Mouse (Mus musculus): ENCODE measurements around the gene Dgkd.

The Dgkd gene

DNA sequence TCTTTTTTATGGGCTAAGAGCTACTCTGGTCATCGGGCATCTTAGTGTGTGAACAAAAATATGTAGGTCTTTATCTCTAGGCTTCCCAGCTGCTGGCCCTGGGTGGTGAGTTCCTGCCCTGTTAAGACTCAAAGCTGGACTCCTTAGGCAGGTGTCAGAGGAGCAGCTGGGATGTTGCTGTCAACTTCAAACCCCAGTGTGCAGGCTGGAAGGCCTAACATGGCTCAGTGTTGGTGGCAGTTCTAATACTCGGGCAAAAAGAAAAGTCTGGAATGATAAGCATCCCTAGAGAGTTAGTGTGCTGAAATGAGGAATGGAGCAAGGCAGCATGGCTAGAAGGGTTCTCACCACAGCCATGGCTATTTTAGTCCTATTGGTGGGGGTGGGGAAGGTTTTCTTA, 27.8 kb downstream of the Dgkd start:
- DNase-seq (ENCODE audit: low spot score in 2 of 2), result no peak

DNA sequence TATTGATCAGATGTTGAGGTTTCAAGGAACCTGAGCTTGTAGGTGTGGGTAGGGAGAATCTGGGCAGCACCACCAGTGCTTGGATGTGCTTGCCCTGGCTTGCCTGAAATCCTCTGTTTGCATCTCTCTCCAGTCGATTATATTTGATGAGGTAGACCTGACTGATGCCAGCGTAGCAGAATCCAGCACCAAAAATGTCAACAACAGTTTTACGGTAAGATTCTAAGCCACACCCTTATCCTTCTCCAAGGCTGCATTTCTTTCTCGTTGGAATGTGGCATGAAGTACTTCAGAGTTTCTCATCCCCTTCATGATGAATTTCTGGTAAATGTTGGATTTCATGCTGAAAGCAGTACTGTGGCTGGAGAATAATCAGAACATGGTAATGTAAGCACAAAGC, 28.6 kb downstream of the Dgkd start:
- no peak for DNase-seq (ENCODE audit: low spot score in 2 of 2)

- no peak for DNase-seq (ENCODE audit: low spot score in 2 of 2)
These were observed 29.5 kb downstream of the Dgkd start for GRCm38 (mm10) chr1:87882554-87882953.

GRCm38 (mm10) chr1:87890960-87891359, 37.9 kb downstream of the Dgkd start:
- DNase-seq (ENCODE audit: low spot score in 2 of 2), result no peak

GRCm38 (mm10) chr1:87891634-87892033, 38.5 kb downstream of the Dgkd start:
- no peak for DNase-seq (ENCODE audit: low spot score in 2 of 2)

GRCm38 (mm10) chr1:87892499-87892898, 39.4 kb downstream of the Dgkd start:
- DNase-seq (ENCODE audit: low spot score in 2 of 2), result no peak

- DNase-seq (ENCODE audit: low spot score in 2 of 2), result no peak
These were observed 40.3 kb downstream of the Dgkd start for GRCm38 (mm10) chr1:87893414-87893813.

- no peak for DNase-seq (ENCODE audit: low spot score in 2 of 2)
These were observed 43.8 kb downstream of the Dgkd start for GRCm38 (mm10) chr1:87896921-87897320.

GRCm38 (mm10) chr1:87899701-87900100, 46.6 kb downstream of the Dgkd start:
- DNase-seq (ENCODE audit: low spot score in 2 of 2), result no peak

DNA sequence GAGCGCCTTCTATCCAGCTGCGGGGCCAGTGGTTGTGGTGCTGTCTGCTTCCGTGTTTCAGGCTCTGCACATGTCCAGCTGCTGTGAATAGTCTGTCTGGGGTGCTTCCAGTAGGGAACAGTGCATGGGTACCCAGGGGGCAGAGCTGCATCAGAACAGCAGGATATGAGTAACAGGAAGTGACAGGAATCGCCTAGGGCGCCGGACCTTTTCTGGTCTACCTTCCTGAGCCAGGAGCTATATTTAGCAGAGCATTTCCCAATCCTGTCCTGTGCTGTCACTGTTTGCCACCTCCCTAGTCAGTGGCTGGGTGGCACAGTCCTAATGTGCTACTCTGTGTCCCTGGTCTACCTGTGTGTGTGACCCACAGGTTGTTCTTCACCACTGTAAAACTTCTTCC, 47.9 kb downstream of the Dgkd start:
- DNase-seq (ENCODE audit: low spot score in 2 of 2), result no peak

GRCm38 (mm10) chr1:87902186-87902585, 49.1 kb downstream of the Dgkd start:
- no peak for DNase-seq (ENCODE audit: low spot score in 2 of 2)

DNA sequence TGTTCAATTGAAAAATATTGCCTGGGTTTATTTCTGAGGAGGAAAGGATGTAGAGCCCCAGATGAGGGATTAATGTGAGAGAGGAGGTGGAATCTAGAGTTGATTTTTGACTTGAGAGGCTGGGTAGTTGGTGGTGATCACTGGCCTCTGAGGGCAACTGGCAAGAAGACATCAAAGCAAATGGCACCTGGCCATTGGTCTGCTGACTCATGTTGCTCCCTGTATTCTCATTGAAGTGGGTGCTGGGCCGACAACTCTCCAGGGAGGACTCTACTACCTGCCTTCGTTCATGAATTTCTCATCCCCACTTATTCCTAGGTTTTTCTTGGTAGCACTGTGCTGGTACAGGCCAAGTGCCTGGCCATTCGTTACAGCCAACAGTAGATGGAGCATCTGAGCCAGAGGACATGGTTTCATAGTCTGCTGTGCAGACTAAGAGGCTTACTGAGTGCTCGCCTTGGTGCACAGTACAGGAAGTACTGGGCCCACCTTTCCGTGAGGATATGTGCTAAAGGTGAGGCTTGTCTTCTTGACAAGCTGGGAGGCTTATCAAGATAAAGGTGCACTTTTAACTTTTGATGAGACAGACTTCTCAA, 53.4 kb downstream of the Dgkd start:
- no peak for DNase-seq (ENCODE audit: low spot score in 2 of 2)

DNA sequence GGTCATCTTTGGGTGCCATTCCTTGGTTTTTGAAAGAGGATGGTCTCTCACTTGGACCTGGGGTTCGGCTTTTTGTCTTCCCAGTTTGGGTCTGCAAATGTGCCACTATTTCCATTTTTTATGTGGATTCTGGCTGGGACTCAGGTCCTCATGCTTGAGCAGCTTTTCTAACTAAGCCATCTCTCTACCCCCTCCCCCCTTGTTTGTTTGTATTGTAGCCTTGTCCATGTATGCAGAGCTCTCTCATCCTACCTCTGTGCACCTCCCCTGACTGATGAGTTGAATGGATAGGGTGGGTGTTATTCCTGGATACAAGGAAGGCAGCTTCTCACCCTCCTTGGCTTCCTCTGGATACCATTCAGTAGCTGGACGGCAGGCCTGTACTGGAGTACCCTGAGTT, 54.9 kb downstream of the Dgkd start:
- DNase-seq (ENCODE audit: low spot score in 2 of 2), result peak in 1 of 2 experiments; percentile 43

DNA sequence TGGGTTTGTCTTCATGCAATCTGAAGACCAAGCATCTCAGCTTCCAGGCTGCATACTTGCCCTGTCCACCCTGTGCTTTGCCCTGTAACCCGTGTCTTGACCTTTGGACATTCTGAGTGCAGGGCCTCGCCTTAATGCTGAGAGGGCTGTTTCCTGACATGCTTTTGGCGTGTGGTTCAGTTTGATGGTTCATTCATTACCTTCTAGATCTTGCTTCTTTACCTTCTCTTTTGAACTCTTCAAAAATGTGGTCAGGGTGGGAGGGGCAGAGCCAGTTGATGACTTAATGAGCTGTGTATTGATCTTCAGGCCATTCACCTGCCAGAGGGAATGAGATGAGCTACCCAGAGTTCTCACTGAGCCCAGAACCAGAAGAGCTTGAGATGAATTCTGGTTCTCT, 55.6 kb downstream of the Dgkd start:
- DNase-seq (ENCODE audit: low spot score in 2 of 2), result peak in 1 of 2 experiments; percentile 44

- peak in 1 of 2 experiments; percentile 17 for DNase-seq (ENCODE audit: low spot score in 2 of 2)
These were observed 56.5 kb downstream of the Dgkd start for GRCm38 (mm10) chr1:87909565-87909964.

DNA sequence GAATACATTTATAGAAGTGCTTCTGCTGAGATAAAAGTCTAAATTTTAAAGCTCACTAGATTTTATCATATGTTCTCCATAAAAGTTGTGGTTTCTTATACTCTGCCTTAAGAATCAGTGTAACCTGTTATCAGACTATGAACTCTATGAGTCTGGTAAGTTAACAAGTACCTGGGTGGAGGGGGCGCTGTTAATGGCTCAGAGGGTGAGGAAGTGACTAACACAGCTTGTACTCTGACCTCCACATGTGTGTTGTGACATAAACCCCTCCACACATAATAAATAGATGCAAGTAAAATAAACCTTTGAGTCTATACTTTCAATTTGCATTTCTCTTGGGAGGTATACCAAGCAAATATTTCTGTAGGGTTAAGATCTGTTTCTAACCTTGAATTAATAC, 57.3 kb downstream of the Dgkd start:
- DNase-seq (ENCODE audit: low spot score in 2 of 2), result peak in 1 of 2 experiments; percentile 13

GRCm38 (mm10) chr1:87913356-87913755, 60.3 kb downstream of the Dgkd start:
- DNase-seq (ENCODE audit: low spot score in 2 of 2), result peak in 1 of 2 experiments; percentile 1

- DNase-seq (ENCODE audit: low spot score in 2 of 2), result no peak
These were observed 64.3 kb downstream of the Dgkd start for GRCm38 (mm10) chr1:87917361-87917760.

GRCm38 (mm10) chr1:87918061-87918460, 65.0 kb downstream of the Dgkd start:
- no peak for DNase-seq (ENCODE audit: low spot score in 2 of 2)

DNA sequence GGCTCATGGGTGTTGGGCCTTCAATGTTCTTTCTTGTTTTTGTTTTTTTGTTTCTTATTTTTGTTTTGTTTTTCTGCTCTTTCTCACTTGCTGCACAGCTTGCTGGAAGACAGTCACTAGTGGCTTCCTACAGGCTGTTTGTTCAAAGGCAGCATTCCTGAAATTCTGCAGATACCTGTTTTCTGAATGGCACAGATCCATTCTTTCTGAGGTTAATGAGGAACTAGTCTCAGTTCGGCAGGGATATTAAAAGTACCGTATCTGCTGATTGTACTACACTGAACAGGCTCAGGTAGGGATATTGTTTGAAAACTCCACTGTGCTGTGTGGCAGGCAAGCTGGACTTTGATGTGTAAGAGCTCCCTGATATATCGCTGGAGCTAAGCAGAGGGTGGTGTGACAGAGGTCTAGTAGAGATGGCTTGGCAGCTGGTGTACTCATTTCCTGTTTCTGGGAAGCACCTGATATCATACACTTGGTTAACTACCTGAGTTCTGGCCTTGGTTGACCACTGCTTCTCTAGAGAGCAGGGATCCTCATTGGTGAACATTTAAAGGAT, 67.0 kb downstream of the Dgkd start:
- no peak for DNase-seq (ENCODE audit: low spot score in 2 of 2)

DNA sequence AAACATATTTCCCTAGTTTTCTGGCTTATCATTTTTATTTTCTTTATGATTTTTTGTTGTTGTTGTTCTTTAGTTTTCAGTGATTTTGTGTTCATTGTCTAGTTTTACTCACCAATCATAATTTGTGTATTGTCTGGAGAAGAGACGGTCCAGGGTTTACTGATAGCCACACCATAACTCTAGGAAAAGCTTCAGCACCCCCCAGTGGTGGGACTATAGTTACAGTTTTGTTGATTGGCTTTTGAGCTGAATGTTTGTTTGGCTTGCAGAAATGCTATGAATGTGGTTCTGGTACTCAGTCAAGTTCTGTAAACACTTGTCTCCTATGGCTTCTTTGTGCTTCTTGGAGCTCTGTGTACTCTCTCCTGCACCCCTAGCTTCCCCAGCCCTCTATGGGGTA, 69.6 kb downstream of the Dgkd start:
- DNase-seq (ENCODE audit: low spot score in 2 of 2), result no peak

DNA sequence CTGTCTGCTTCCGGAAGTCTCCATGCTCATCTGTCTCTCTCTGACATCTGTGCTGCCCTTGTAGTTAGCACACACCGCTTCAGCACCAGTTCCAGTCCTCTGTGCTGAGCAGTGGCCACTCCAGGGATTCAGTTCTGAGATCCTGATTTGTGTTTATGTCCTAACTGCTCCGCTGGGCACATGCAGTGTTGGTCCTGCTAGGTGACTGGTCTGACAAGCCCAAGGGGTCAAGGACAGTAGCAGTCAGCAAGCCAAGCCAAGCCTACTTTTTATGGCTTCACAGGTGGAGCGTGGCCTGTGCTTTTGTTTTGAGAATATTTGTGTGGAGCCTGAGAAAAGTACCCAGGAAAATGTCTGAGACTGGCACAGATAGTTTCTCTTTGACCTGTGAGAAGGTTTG, 71.8 kb downstream of the Dgkd start:
- DNase-seq (ENCODE audit: low spot score in 2 of 2), result no peak

GRCm38 (mm10) chr1:87929730-87930129, 76.6 kb downstream of the Dgkd start:
- no peak for DNase-seq (ENCODE audit: low spot score in 2 of 2)

- no peak for DNase-seq (ENCODE audit: low spot score in 2 of 2)
These were observed 80.0 kb downstream of the Dgkd start for GRCm38 (mm10) chr1:87933051-87933450.
